Mouse (Mus musculus) intestine, embryonic 16.5 days (tissue): ENCODE results near the gene Arid5a. TPM values are rescaled to one million over a fixed set of nuclear protein-coding genes. Genes with fewer than 3 reads are reported as not detected.

Experiments
- ATAC-seq: fragments of 200-750 bp; cut with Nextera tagmentation; 2 replicates; pipeline ENCODE4 v1.8.0; 2017; ENCODE audit warnings: moderate TSS enrichment, moderate library complexity
- H3K27ac ChIP-seq: fragments of 300-500 bp; sonication (generic); 2 replicates; pipeline ENCODE4 v1.5.1; 2014; ENCODE audit warnings: mild to moderate bottlenecking, low read length
- H3K27me3 ChIP-seq: fragments of 300-500 bp; sonication (generic); replicated peaks from 2 replicates; pipeline ENCODE4 v1.6.1; 2014; ENCODE audit warnings: low read length, control low read depth, mixed read lengths; ENCODE audit not compliant: control insufficient read depth, insufficient read depth
- H3K36me3 ChIP-seq: fragments of 300-500 bp; sonication (generic); 2 replicates; pipeline ENCODE4 v1.6.1; 2014; ENCODE audit warnings: low read length, control low read depth; ENCODE audit not compliant: control insufficient read depth, insufficient read depth
- H3K4me1 ChIP-seq: fragments of 300-500 bp; sonication (generic); 2 replicates; pipeline ENCODE4 v1.6.1; 2014; ENCODE audit warnings: low read length, control low read depth, mixed read lengths; ENCODE audit not compliant: control insufficient read depth, insufficient read depth
- H3K4me2 ChIP-seq: fragments of 300-500 bp; sonication (generic); 2 replicates; pipeline ENCODE4 v1.6.1; 2014; ENCODE audit warnings: low read depth, low read length, control low read depth
- H3K4me3 ChIP-seq: fragments of 300-500 bp; sonication (generic); 2 replicates; pipeline ENCODE4 v1.5.1; 2014; ENCODE audit warnings: mild to moderate bottlenecking, low read length
- H3K9ac ChIP-seq: fragments of 300-500 bp; sonication (generic); 2 replicates; pipeline ENCODE4 v1.6.1; 2014; ENCODE audit warnings: low read depth, low read length
- H3K9me3 ChIP-seq: fragments of 300-500 bp; sonication (generic); 2 replicates; pipeline ENCODE4 v1.6.1; 2016; ENCODE audit warnings: low read length, control low read depth; ENCODE audit not compliant: control insufficient read depth
- WGBS: fragments of 180-500 bp; shearing (Covaris S2); extraction: QIAGEN DNeasy Blood & Tissue Kit; methylation state at CpG from one replicate; pipeline ENCODE4 v1.1.7; 2014; 5-methylcytosine and 5-hydroxymethylcytosine counted together
- microRNA-seq: library from miRNA; unstranded; fragments of <30 nt; microRNA quantifications from one replicate; pipeline ENCODE4, GENCODE M21; 2016
- polyA plus RNA-seq: library from polyadenylated mRNA; unstranded; fragments of >200 nt; fragmentation: Nextera tagmentation; extraction: Ambion mirVana; gene quantifications from 2 replicates; pipeline ENCODE4 v1.2.1, GENCODE M21; 2015

Gene Arid5a
- polyA plus RNA-seq, 1 experiment from 2014 or later, result 4.8 TPM

GRCm38 (mm10) chr1:36370918-36371317 lies 63.4 kb downstream of the Arid5a start:
- H3K4me1 ChIP-seq, result peaks cover 13% of the 10 kb centered on the region
- no peaks in the 10 kb centered on the region for H3K9me3 ChIP-seq
- H3K4me3 ChIP-seq, result no peak overlapping the region
- WGBS, result 83% methylated on average over 6 of the region's 6 CpGs
- H3K36me3 ChIP-seq, result no peaks in the 10 kb centered on the region; the same call in 1 of the 2 replicates
- H3K4me2 ChIP-seq, result no peak overlapping the region
- H3K9ac ChIP-seq, result no peak overlapping the region
- H3K27me3 ChIP-seq, result no peaks in the 10 kb centered on the region
- no peak overlapping the region for H3K27ac ChIP-seq
- ATAC-seq, result no peak

GRCm38 (mm10) chr1:36371934-36372845 lies 64.7 kb downstream of the Arid5a start, which contains the start of gene Fer1l5:
TSS of gene Fer1l5 (plus strand) at chr1:36372291.
- Histone ChIP-seq H3K27me3 (no peaks in the 10 kb centered on the region), H3K36me3 (no peaks in the 10 kb centered on the region; the same call in 1 of the 2 replicates), H3K9me3 (no peaks in the 10 kb centered on the region), H3K9ac (no peak within 1 kb of the TSS), H3K4me2 (no peak within 1 kb of the TSS), H3K4me3 (no peak within 1 kb of the TSS), H3K4me1 (peaks cover 9% of the 10 kb centered on the region), H3K27ac (no peak within 1 kb of the TSS)
- no peak for ATAC-seq
- WGBS, result 77% methylated on average over 10 of the region's 10 CpGs

Small RNA genes within 50 kb of the gene (microRNA-seq; reads per million reads assigned to microRNA genes)
- gene Mir6898, result not detected

Other genes with a start within 250 kb of the Arid5a start
- 3.7 and 4.3 TPM in 2 replicates for gene Hs6st1, start 239.3 kb upstream of the Arid5a start, polyA plus RNA-seq
- 44.6 and 49.5 TPM in 2 replicates for gene Uggt1, start 63.0 kb upstream of the Arid5a start, polyA plus RNA-seq
- 29.6 and 31.0 TPM in 2 replicates for gene Neurl3, start 33.1 kb upstream of the Arid5a start, polyA plus RNA-seq
- gene Kansl3, start 61.4 kb downstream of the Arid5a start, polyA plus RNA-seq, result 33.3 and 33.8 TPM in 2 replicates
- 0.50 and 0.66 TPM in 2 replicates for gene Fer1l5, start 64.6 kb downstream of the Arid5a start, polyA plus RNA-seq
- gene Lman2l, start 137.5 kb downstream of the Arid5a start, polyA plus RNA-seq, result 29.8 and 32.1 TPM in 2 replicates
- 39.2 and 40.2 TPM in 2 replicates for gene Cnnm4, start 163.9 kb downstream of the Arid5a start, polyA plus RNA-seq
- gene Cnnm3, start 204.1 kb downstream of the Arid5a start, polyA plus RNA-seq, result 2.1 and 2.3 TPM in 2 replicates
- gene Ankrd23, start 229.2 kb downstream of the Arid5a start, polyA plus RNA-seq, result 12.7 and 14.6 TPM in 2 replicates
- 0.37 TPM in 1 of 2 replicates, not detected in the other for gene Gm42417, start 231.7 kb downstream of the Arid5a start, polyA plus RNA-seq
- 23.6 and 26.8 TPM in 2 replicates for gene Ankrd39, start 239.7 kb downstream of the Arid5a start, polyA plus RNA-seq